Mouse (Mus musculus) embryo, embryonic 9.5 days (tissue): ENCODE data around the gene Ceacam2.
A peak's percentile ranks its signal among the peaks of the same experiment; 100 is the strongest.
"Not testable (repeated sequence)": the region's sequence is repeated elsewhere in the genome, so short reads cannot be mapped to it uniquely, and the experiment has no call there.

ENCODE experiments used
- DNase-seq: peaks from one replicate; pipeline ENCODE4 v3.0.0-alpha.2; 2017; ENCODE audit errors: extremely low spot score

Ceacam2 gene

GRCm38 (mm10) chr7:25483133-25483735, 56.4 kb downstream of the Ceacam2 start:
- DNase-seq = no peak

GRCm38 (mm10) chr7:25480791-25481190, 58.9 kb downstream of the Ceacam2 start:
- not testable (repeated sequence) for DNase-seq

GRCm38 (mm10) chr7:25479440-25479839, 60.2 kb downstream of the Ceacam2 start:
- peak; percentile 48 for DNase-seq

- DNase-seq = not testable (repeated sequence)
Observed at GRCm38 (mm10) chr7:25477752-25478093, 61.9 kb downstream of the Ceacam2 start.

DNA sequence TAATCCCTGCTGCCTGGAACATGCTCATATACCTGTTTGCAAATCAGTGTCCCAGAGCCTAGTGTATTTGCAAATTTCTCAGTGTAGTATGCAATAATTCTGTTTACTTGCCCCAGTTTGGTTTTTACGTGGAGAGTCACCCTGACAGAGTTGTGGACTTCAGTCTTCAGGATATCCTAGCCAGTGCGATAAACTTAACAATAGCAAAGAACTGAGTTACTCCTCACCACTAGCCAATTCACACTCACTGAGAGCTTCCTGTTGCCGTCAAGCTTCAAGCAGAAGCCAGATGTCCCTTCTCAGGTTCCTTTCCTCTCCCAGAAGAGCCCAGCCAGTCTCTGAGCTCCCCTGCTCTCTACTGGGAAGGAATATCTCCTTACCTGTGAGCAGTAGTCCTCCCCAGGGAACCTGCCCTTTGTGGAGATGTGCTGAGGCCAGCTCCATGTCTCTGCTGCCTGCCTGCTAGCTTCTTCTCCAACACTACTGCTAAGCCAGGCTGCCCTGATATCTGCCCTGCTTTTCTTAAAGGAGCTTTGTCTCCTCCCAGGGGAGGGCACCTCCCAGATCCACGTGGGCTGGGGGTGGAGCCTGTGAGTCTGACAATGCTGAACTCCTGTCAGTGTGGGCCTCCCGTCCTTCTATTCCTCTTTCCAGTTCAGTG, 62.4 kb downstream of the Ceacam2 start, which contains the start of gene Ceacam1:
Gene Ceacam1 (minus strand): TSS at position 513 of the 661 bp plus-strand sequence.
- peak; percentile 7 for DNase-seq

DNA sequence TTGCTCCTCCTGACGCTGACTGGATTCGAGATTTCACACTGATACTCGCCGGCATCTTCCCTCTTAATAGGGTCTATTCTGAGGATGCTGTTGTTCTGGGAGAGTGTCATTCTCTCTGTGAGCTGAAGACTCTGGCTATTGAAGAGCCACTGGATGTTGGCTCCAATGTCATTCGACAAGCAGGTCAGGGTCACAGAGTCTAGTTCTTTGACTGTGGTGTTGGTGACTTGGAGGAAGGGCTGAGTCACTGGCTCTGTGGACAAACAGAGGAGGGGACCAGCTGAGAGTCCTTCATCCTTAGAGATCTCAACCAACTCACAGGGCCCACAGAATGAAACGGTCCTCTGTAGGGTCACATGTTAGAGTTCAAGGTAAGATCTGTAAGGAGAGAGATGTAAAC, 67.8 kb downstream of the Ceacam2 start:
- DNase-seq = not testable (repeated sequence)
